Mouse (Mus musculus) thymus, adult 2 months (tissue): ENCODE measurements around the gene Ap5b1. TPM values are rescaled to one million over a fixed set of nuclear protein-coding genes. Genes with fewer than 3 reads are reported as not detected.

Experiments used
- DNase-seq: peaks from one replicate; pipeline ENCODE4 v3.0.0; 2021
- H3K27ac ChIP-seq: fragments of 200-500 bp; 2 replicates; pipeline ENCODE4 v1.5.1; 2012; ENCODE audit warnings: low read length, control low read depth; ENCODE audit not compliant: control insufficient read depth, insufficient read depth
- H3K27me3 ChIP-seq: fragments of 200-500 bp; 2 replicates; pipeline ENCODE4 v1.6.1; 2012; ENCODE audit warnings: mild to moderate bottlenecking, low read length, moderate library complexity, mixed read lengths; ENCODE audit not compliant: control insufficient read depth, insufficient read depth
- H3K36me3 ChIP-seq: fragments of 200-500 bp; 2 replicates; pipeline ENCODE4 v1.6.1; 2012; ENCODE audit warnings: mild to moderate bottlenecking, low read length, moderate library complexity; ENCODE audit not compliant: control insufficient read depth, insufficient read depth
- H3K4me1 ChIP-seq: fragments of 200-500 bp; replicated peaks from 2 replicates; pipeline ENCODE4 v1.6.1; 2012; ENCODE audit warnings: low read length; ENCODE audit not compliant: control insufficient read depth, insufficient read depth
- H3K4me3 ChIP-seq: fragments of 200-500 bp; 2 replicates; pipeline ENCODE4 v1.5.1; 2012; ENCODE audit warnings: mild to moderate bottlenecking, low read length, control low read depth, moderate library complexity; ENCODE audit not compliant: control insufficient read depth, insufficient read depth
- CTCF ChIP-seq: fragments of 200-500 bp; IDR thresholded peaks from 2 replicates; pipeline ENCODE4 v1.5.1; 2012; ENCODE audit warnings: mild to moderate bottlenecking, control low read depth, low read length, moderate library complexity, borderline replicate concordance; ENCODE audit not compliant: control insufficient read depth, poor library complexity, insufficient read depth; ENCODE audit errors: extremely low read depth
- POLR2A ChIP-seq: fragments of 200-500 bp; IDR thresholded peaks from 2 replicates; pipeline ENCODE4 v1.6.1; 2012; ENCODE audit warnings: mild to moderate bottlenecking, low read length, control low read depth, moderate library complexity; ENCODE audit not compliant: control insufficient read depth, poor library complexity, insufficient read depth; ENCODE audit errors: extremely low read depth
- WGBS: fragments of 180-500 bp; shearing (Covaris S2); methylation state at CpG from one replicate; pipeline ENCODE4 v1.1.7; 2018; 5-methylcytosine and 5-hydroxymethylcytosine counted together
- polyA plus RNA-seq: library from polyadenylated mRNA; depleted of rRNA; stranded (reverse); fragments of >200 nt; gene quantifications from 2 replicates; pipeline ENCODE4 v1.2.3, GENCODE M21; 2012

Gene Ap5b1
- polyA plus RNA-seq, 1 experiment = 35.0 TPM

DNA sequence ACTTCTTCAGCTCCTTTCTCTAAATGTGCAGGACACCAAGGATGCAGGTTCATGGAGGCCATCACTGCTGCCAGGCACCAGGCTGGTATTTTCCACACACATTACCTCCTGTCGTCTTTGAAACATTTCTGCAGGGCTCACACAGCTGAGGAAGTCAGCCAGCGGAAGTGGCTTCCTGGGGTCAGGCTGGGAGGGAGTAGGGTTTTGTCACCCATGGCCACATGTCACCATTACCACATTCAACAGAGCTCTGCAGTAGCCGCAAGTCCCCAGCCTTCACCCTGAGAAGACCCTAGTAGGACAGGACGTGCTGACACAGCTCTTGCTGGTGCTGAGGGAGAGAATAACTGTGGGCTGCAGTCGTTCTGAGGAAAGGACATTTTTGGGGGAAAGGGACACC is 4.0 kb downstream of the Ap5b1 start:
- TF ChIP-seq POLR2A = no peak
- no peak for TF ChIP-seq CTCF
- Histone ChIP-seq H3K4me1 (peaks cover 45% of the 10 kb centered on the region), H3K27me3 (no peaks in the 10 kb centered on the region), H3K4me3 (no peak overlapping the region), H3K27ac (peak overlapping the region; percentile 59; the same call in 1 of the 2 replicates), H3K36me3 (no peaks in the 10 kb centered on the region; the same call in 1 of the 2 replicates)
- DNase-seq = peak; percentile 49
- WGBS = 12% methylated on average over 5 of the region's 5 CpGs

DNA sequence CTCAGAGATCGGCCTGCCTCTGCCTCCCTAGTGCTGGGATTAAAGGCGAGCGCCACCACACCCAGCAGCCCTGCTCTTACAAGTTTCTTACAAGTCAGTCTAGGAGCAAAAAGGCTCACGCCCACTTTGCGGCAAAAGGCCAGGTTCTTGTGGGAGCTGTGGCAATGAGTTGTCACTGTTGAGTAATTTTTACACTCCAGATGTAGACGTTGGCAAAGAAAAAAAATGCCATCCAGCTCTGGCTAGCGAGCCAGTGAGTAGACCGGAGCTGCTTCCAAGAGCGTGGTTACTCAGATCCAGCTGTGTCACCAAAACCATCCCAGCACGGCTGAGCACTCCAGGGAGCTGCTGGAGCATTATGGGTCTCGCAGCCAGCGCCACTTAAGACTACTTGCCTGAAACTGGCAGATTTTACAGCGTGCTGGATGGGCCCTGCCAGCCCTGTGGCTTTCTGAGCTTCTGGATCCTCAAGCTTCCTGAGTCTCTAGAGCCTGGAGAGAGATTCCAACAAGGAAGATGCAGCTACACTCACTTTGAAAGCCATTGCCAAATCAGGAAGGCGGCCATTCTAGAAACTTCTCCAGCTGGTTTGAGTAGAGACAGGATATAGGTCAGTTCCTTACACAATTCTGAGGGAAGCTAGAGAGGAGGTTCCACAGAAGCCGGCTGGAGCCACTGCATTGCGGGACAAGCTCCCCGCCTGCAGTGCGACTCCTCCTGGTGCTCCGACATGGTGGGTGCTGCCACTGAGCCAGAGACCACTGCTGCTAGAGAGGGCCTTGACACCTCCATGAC is 4.7 kb downstream of the Ap5b1 start:
- no peak for TF ChIP-seq CTCF
- WGBS = 53% methylated on average over 19 of the region's 19 CpGs
- H3K4me1 ChIP-seq = peaks cover 41% of the 10 kb centered on the region
- no peak for DNase-seq
- no peaks in the 10 kb centered on the region for H3K27me3 ChIP-seq
- no peaks in the 10 kb centered on the region; the same call in 1 of the 2 replicates for H3K36me3 ChIP-seq
- H3K27ac ChIP-seq = no peak overlapping the region
- no peak overlapping the region for H3K4me3 ChIP-seq

DNA sequence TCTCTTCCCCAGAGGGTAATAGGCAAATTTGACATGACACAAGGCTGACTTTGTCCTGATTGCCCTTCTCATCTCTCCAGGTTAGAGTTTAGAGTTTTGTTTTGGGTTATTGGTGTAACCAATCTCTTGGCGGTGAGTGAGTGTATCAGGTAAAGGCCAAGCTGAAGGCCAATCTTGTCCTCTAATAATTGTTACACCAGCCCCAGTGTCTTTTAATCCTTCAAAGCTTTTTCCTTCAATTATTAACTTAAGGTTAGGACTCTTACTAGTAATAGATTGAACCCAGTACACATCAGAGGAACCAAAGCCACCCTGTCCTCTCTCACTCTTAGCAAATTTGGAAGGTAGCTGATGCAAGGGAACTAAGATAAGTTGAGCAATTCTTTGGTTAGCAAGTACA is 7.5 kb downstream of the Ap5b1 start:
- Histone ChIP-seq H3K4me1 (peaks cover 26% of the 10 kb centered on the region), H3K4me3 (no peak overlapping the region), H3K36me3 (no peaks in the 10 kb centered on the region), H3K27me3 (no peaks in the 10 kb centered on the region), H3K27ac (no peak overlapping the region)
- no peak for DNase-seq
- 100% methylated on average over 1 of the region's 1 CpGs for WGBS
- no peak for TF ChIP-seq POLR2A
- no peak for TF ChIP-seq CTCF

DNA sequence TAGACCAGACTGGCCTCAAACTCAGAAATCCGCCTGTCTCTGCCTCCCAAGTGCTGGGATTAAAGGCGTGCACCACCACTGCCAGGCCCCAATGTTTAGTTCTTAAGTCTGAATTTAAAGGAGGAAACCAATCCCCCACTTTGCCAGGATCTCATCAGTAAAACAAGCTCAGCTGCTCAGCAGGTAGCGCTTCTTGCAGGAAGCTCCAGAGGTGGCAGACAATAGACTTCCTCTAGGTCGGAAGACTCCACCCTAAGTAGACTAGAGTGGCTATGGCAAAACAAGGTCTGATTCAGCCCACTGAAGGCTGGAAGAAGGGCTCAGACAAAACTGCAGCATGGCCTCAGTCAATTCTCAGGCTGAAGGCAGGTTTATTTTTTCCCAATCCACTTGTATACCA is 12.1 kb downstream of the Ap5b1 start:
- no peaks in the 10 kb centered on the region for H3K36me3 ChIP-seq
- no peaks in the 10 kb centered on the region for H3K27me3 ChIP-seq
- no peak overlapping the region for H3K4me3 ChIP-seq
- no peak for DNase-seq
- no peaks in the 10 kb centered on the region for H3K4me1 ChIP-seq
- no peak for TF ChIP-seq CTCF
- WGBS = 91% methylated on average over 4 of the region's 4 CpGs
- H3K27ac ChIP-seq = no peak overlapping the region

DNA sequence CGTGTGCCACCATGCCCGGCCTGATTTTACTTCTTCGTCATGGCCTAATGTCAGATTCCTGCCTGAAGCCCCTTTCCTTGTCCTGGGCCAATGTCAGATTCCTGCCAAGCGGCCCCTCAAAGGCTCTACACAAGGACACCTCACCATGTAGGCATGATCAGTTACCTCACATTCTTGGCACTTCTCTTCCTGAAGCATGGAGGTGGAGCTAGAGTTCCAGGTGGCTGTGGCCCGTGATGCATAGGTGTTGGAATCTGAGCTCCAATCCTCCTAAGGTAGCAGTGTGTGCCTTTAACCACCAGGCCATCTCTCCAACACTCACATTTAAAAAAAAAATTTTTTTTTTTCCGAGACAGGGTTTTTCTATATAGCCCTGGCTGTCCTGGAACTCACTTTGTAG is 13.0 kb downstream of the Ap5b1 start:
- Histone ChIP-seq H3K4me3 (no peak overlapping the region), H3K4me1 (no peaks in the 10 kb centered on the region), H3K27me3 (no peaks in the 10 kb centered on the region), H3K27ac (no peak overlapping the region), H3K36me3 (no peaks in the 10 kb centered on the region)
- TF ChIP-seq POLR2A = no peak
- WGBS = 93% methylated on average over 6 of the region's 6 CpGs
- DNase-seq = no peak

DNA sequence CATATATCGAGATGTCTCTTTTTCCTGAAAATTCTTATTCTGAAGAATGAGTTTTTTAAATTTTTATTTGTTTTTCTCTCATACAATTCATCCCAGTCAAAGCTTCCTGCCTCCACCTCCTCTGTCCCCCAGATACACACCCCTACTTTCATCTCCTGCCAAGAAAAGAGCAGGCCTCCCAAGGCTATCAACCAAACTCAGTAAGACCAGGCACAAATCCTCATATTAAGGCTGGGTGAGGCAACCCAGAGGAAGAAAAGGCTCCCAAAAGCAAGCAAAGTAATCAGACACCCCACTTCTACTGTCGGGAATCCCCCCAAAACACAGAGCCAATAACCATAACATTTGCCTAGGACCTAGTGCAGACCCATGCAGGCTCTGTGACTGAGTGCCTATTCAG is 14.2 kb downstream of the Ap5b1 start:
- WGBS = 87% methylated on average over 2 of the region's 2 CpGs

DNA sequence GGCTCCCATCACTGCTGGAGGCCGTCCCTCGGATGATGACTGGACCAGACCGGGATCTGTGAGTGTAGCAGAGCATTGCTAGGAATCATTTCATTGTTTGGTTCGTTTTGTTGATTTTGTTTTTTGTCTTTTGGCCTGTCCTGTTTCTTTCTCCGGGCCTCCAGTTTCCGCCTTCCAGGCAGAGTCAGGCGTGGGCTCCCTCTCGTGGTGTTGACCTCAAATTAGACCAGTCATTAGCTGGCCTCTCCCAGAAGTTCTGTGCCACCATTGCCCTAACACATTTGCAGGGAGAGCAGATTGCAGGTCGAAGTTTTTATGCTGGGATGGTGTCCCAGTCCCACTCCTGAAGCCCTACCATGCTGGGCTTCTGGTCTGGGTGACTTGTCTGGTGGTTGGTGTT is 21.3 kb downstream of the Ap5b1 start:
- DNase-seq = no peak

More for the DNA sequence above, 14.2 kb downstream of the Ap5b1 start:
- no peak for TF ChIP-seq POLR2A
- TF ChIP-seq CTCF = no peak
- Histone ChIP-seq H3K4me1 (no peaks in the 10 kb centered on the region), H3K27me3 (no peaks in the 10 kb centered on the region), H3K4me3 (no peak overlapping the region), H3K27ac (no peak overlapping the region), H3K36me3 (no peaks in the 10 kb centered on the region)
- no peak for DNase-seq

More for the DNA sequence above, 21.3 kb downstream of the Ap5b1 start:
- 81% methylated on average over 9 of the region's 9 CpGs for WGBS
- H3K36me3 ChIP-seq = no peaks in the 10 kb centered on the region
- H3K27me3 ChIP-seq = no peaks in the 10 kb centered on the region
- no peak overlapping the region for H3K4me3 ChIP-seq
- TF ChIP-seq CTCF (no peak), POLR2A (no peak)
- H3K27ac ChIP-seq = no peak overlapping the region
- no peaks in the 10 kb centered on the region for H3K4me1 ChIP-seq
